ENCODE assay signal across 21 mouse cellular contexts in the genomic region with DNA sequence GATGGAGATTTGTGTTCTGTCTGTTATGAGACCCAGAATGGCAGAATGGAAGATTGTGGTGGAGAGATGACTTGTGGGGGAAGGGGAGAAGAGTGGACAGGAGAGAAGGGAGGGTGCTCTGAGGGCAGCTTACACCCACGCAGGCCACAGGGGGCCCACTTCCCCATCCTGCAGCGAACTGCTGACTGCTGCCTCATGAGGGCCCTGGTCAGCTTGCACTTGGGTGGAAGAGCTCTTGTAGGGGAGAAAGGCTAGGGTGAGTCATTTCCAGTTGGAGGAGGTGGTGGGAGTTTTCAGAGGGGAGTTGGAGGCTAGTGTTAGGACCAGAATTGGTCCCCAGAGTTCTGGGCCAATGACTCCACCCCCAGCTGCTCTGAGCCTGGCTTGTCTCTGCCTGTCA.
DNase-seq lines count a peak whose midpoint lies in the region; ATAC-seq and TF ChIP-seq lines count a peak whose summit lies in the region.
"Had no signal": no experiment of that assay in that cellular context is flagged by ENCODE, and none has a peak within 500 bp of the region (broad histone marks: within the 10 kb centered on the region; RNA-seq: fewer than 3 reads in every experiment).

No protein-coding gene starts in this region.

- peak; percentile 98 for DNase-seq in heart, adult 11 months
- no peak for DNase-seq in heart, adult 9 months (ENCODE audit: low spot score in 2 of 2)
- no peak for DNase-seq in lung, postnatal 0 days (ENCODE audit: low spot score)
- DNase-seq in lung, postnatal 25 days (ENCODE audit: low spot score), result no peak
- DNase-seq in cerebellum, adult 8-10 months, result no peak
- DNase-seq: B cell, adult 2 months; cerebellum, adult 2 months; forebrain, postnatal 0 days; gastrocnemius, postnatal 10 days; heart, postnatal 36 days; kidney, adult 11 months; kidney, postnatal 14 days; thymus, adult 2 months had no signal

- H3K27ac ChIP-seq in lung, postnatal 0 days (ENCODE audit: low read length), result no peak overlapping the region
- H3K27ac ChIP-seq in intestine, embryonic 15.5 days, result no peak overlapping the region
- H3K27ac ChIP-seq: embryonic facial prominence, embryonic 13.5 days; heart, embryonic 13.5 days; stomach, embryonic 15.5 days had no signal

- no peak for ATAC-seq in lung, postnatal 0 days
- ATAC-seq in common myeloid progenitor, adult 5-6 weeks (replicated peaks; ENCODE audit: low read depth, poor library complexity, severe bottlenecking), result peak; percentile 74
- ATAC-seq in monocyte, adult 5-6 weeks (replicated peaks; ENCODE audit: insufficient number of reproducible peaks, low FRiP score, low TSS enrichment, poor library complexity, severe bottlenecking), result peak; percentile 29; the same call in 1 of the 2 replicates
- ATAC-seq in intestine, embryonic 15.5 days, result no peak
- ATAC-seq: forebrain, postnatal 0 days; hindbrain, embryonic 16.5 days; midbrain, embryonic 16.5 days had no signal

- no peaks in the 10 kb centered on the region for H3K9me3 ChIP-seq in lung, postnatal 0 days (ENCODE audit: low read length)
- no peaks in the 10 kb centered on the region for H3K9me3 ChIP-seq in intestine, embryonic 15.5 days
- H3K9me3 ChIP-seq: embryonic facial prominence, embryonic 13.5 days; heart, embryonic 13.5 days; stomach, embryonic 15.5 days had no signal

- peaks cover 15% of the 10 kb centered on the region for H3K36me3 ChIP-seq in lung, postnatal 0 days (ENCODE audit: insufficient read depth, low read length)
- H3K36me3 ChIP-seq in intestine, embryonic 15.5 days, result peaks cover 8% of the 10 kb centered on the region

- 40% methylated on average over 2 of the region's 2 CpGs for whole genome bisulfite sequencing in lung, postnatal 0 days
- WGBS in intestine, embryonic 15.5 days, result 51% methylated on average over 2 of the region's 2 CpGs

- TF ChIP-seq EP300 in lung, postnatal 0 days (IDR thresholded peaks at IDR 0.05), result no peak

- no peak overlapping the region for H3K4me2 ChIP-seq in lung, postnatal 0 days (replicated peaks; ENCODE audit: low read depth, low read length)
- H3K4me2 ChIP-seq in intestine, embryonic 15.5 days (replicated peaks), result no peak overlapping the region
- H3K4me2 ChIP-seq: embryonic facial prominence, embryonic 13.5 days; heart, embryonic 13.5 days; stomach, embryonic 15.5 days had no signal

- no peak overlapping the region for H3K4me3 ChIP-seq in lung, postnatal 0 days (ENCODE audit: low read depth, low read length)
- no peak overlapping the region for H3K4me3 ChIP-seq in intestine, embryonic 15.5 days (replicated peaks)
- H3K4me3 ChIP-seq: embryonic facial prominence, embryonic 13.5 days; heart, embryonic 13.5 days; stomach, embryonic 15.5 days had no signal

- H3K4me1 ChIP-seq in lung, postnatal 0 days (ENCODE audit: insufficient read depth, low read depth, low read length), result no peaks in the 10 kb centered on the region
- H3K4me1 ChIP-seq in intestine, embryonic 15.5 days (replicated peaks), result peaks cover 12% of the 10 kb centered on the region

- TF ChIP-seq CTCF in lung, postnatal 0 days (IDR thresholded peaks at IDR 0.05), result peak; percentile 9; the same call in 1 of the 2 replicates

- no peak overlapping the region for H3K9ac ChIP-seq in lung, postnatal 0 days (replicated peaks; ENCODE audit: low read depth)
- no peak overlapping the region for H3K9ac ChIP-seq in intestine, embryonic 15.5 days
- H3K9ac ChIP-seq: embryonic facial prominence, embryonic 13.5 days; forebrain, postnatal 0 days; heart, embryonic 13.5 days; stomach, embryonic 15.5 days had no signal

- H3K27me3 ChIP-seq in lung, postnatal 0 days (replicated peaks; ENCODE audit: insufficient read depth, low read length), result no peaks in the 10 kb centered on the region
- no peaks in the 10 kb centered on the region for H3K27me3 ChIP-seq in intestine, embryonic 15.5 days (replicated peaks)
- H3K27me3 ChIP-seq: embryonic facial prominence, embryonic 13.5 days; stomach, embryonic 15.5 days had no signal

Comparison
In these comparisons a context has a peak if more than half of its experiments do, and no peak if none do; other contexts are left out.
1. ATAC-seq: peak in common myeloid progenitor, adult 5-6 weeks (single experiment) and monocyte, adult 5-6 weeks (single experiment); none in lung, postnatal 0 days (single experiment) and intestine, embryonic 15.5 days (single experiment).